Mouse (Mus musculus): ENCODE data around the gene Cabin1. TPM values are rescaled to one million over a fixed set of nuclear protein-coding genes. Genes with fewer than 3 reads are reported as not detected.

The Cabin1 gene
- polyA plus RNA-seq, 1 experiment from 2014 or later: 34.0 TPM

DNA sequence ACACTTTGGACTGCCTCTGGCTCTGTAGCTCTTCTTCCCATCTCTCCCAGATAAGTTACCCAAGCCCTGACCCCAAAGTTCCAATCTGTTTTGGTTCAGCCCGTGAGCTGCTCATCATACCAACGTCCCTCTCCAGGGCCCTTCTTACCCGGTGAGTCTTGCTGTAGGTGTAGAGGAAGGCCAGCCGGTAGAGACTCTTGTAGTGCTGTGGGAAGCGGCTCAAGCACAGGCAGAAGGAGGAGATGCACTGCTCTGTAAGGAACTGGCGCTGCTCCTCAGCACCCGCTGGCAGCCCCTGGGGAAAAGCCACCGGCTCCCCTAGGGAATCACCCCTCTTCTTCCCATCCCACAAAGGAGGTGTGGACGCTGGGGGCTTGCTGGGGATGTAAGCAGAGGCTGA lies 69.6 kb downstream of the Cabin1 start:
- Histone ChIP-seq H3K4me2 (replicated peaks; ENCODE audit: low read depth, low read length) (no peak overlapping the region), H3K4me1 (ENCODE audit: insufficient read depth, low read length) (peaks cover 13% of the 10 kb centered on the region), H3K27me3 (ENCODE audit: insufficient read depth, low read length) (no peaks in the 10 kb centered on the region), H3K36me3 (ENCODE audit: insufficient read depth, low read length) (peaks cover 46% of the 10 kb centered on the region), H3K27ac (ENCODE audit: low read length) (no peak overlapping the region), H3K9ac (replicated peaks; ENCODE audit: low read length) (no peak overlapping the region), H3K4me3 (ENCODE audit: low read length) (no peak overlapping the region), H3K9me3 (ENCODE audit: low read length) (no peaks in the 10 kb centered on the region)
- ATAC-seq (ENCODE audit: low FRiP score, low TSS enrichment): no peak
- WGBS: 83% methylated on average over 9 of the region's 9 CpGs

DNA sequence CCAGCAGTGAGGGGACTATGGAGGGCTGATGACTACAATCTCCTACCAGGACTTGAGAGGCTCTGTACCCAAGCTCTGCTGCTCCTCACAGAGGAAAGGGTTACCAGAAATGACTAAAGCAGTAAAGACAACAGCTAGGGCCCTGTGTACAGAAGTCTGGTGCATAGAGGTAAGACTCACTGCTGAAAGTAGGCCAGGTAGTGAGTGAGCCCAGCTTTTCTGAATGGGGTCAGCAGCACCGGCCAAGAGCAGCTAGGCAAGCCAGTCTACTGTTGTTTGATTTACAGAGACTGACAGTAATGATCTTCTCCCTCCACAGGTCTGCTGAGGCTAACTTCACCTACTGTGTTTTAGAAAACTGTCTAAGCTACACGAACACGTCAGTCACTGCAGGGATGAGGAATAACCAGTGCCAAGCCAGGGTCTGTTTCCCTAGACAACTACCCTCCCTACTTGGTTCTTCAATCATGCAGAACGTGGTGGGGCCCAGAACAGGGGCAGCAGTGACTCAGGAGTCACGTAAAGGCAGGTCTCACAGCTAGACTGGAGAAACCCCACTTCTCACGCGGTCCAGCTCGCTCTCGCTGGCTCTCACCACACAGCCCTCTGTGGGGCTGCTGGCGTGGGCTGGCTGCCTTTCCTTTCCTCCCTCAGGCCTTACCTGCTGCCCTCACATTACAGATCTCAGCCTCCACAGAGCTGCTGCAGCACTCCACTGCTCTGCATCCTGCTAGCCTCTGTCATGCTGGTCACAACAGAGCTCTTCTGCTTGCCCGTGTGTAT lies 70.5 kb downstream of the Cabin1 start:
- Histone ChIP-seq H3K27ac (ENCODE audit: low read length) (peak overlapping the region; percentile 37; the same call in 1 of the 2 replicates), H3K9ac (replicated peaks; ENCODE audit: low read length) (no peak overlapping the region), H3K4me3 (ENCODE audit: low read length) (no peak overlapping the region), H3K36me3 (ENCODE audit: insufficient read depth, low read length) (peaks cover 42% of the 10 kb centered on the region), H3K4me1 (ENCODE audit: insufficient read depth, low read length) (peaks cover 13% of the 10 kb centered on the region), H3K27me3 (ENCODE audit: insufficient read depth, low read length) (no peaks in the 10 kb centered on the region), H3K9me3 (ENCODE audit: low read length) (no peaks in the 10 kb centered on the region), H3K4me2 (replicated peaks; ENCODE audit: low read depth, low read length) (no peak overlapping the region)
- peak; percentile 62 for ATAC-seq (ENCODE audit: low FRiP score, low TSS enrichment)
- 43% methylated on average over 11 of the region's 11 CpGs for WGBS

DNA sequence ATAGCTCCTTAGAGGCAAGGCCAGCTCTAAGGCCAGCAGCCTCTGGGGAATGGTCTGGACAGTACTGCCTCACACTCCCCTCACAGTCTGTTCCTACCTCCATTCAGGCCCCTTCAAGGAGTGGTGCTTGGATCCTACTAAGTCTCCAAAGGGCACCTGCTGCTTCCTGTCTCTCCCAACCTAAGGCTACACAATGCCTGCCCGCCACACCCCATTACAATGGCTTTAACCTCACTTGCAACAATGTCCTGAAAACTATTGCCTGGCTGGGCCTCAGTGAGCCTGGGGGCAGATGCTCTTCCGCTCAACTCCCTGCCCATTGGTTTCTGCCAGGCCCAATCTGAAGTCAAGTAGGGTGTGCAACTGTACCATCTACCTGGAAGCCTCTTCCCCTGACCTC lies 75.5 kb downstream of the Cabin1 start:
- no peak for ATAC-seq (ENCODE audit: low FRiP score, low TSS enrichment)
- Histone ChIP-seq H3K9ac (replicated peaks; ENCODE audit: low read length) (no peak overlapping the region), H3K4me2 (replicated peaks; ENCODE audit: low read depth, low read length) (no peak overlapping the region), H3K4me3 (ENCODE audit: low read length) (no peak overlapping the region), H3K36me3 (ENCODE audit: insufficient read depth, low read length) (peaks cover 25% of the 10 kb centered on the region), H3K27ac (ENCODE audit: low read length) (no peak overlapping the region), H3K4me1 (ENCODE audit: insufficient read depth, low read length) (peaks cover 4% of the 10 kb centered on the region; the same call in 1 of the 2 replicates), H3K9me3 (ENCODE audit: low read length) (no peaks in the 10 kb centered on the region), H3K27me3 (ENCODE audit: insufficient read depth, low read length) (no peaks in the 10 kb centered on the region)
- whole genome bisulfite sequencing: 93% methylated on average over 2 of the region's 2 CpGs

DNA sequence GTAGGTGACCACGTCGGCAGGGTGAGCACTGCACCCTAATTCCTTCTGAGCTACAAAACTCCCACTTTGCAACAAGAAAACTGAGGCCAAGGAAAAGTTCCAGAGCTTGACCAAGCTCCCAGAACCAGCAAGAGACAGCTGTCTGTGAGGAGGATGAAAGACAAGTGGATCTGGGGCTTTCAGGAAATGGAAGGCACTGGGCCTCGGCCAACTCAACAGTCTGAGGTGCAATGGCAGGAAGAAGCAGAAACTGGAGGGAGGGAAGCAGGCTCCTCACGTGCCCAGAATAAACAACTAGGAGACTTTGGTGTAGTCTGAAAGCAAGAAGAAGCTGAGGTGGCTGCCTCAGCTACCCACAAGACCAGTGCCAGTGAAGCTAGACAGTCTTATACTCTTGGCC lies 77.4 kb downstream of the Cabin1 start:
- H3K27ac ChIP-seq (ENCODE audit: low read length): no peak overlapping the region
- H3K36me3 ChIP-seq (ENCODE audit: insufficient read depth, low read length): peaks cover 34% of the 10 kb centered on the region
- no peak overlapping the region for H3K9ac ChIP-seq (replicated peaks; ENCODE audit: low read length)
- no peaks in the 10 kb centered on the region for H3K9me3 ChIP-seq (ENCODE audit: low read length)
- no peaks in the 10 kb centered on the region for H3K4me1 ChIP-seq (ENCODE audit: insufficient read depth, low read length)
- H3K27me3 ChIP-seq (ENCODE audit: insufficient read depth, low read length): no peaks in the 10 kb centered on the region
- no peak overlapping the region for H3K4me2 ChIP-seq (replicated peaks; ENCODE audit: low read depth, low read length)
- 70% methylated on average over 4 of the region's 4 CpGs for WGBS
- no peak for ATAC-seq (ENCODE audit: low FRiP score, low TSS enrichment)
- H3K4me3 ChIP-seq (ENCODE audit: low read length): no peak overlapping the region

DNA sequence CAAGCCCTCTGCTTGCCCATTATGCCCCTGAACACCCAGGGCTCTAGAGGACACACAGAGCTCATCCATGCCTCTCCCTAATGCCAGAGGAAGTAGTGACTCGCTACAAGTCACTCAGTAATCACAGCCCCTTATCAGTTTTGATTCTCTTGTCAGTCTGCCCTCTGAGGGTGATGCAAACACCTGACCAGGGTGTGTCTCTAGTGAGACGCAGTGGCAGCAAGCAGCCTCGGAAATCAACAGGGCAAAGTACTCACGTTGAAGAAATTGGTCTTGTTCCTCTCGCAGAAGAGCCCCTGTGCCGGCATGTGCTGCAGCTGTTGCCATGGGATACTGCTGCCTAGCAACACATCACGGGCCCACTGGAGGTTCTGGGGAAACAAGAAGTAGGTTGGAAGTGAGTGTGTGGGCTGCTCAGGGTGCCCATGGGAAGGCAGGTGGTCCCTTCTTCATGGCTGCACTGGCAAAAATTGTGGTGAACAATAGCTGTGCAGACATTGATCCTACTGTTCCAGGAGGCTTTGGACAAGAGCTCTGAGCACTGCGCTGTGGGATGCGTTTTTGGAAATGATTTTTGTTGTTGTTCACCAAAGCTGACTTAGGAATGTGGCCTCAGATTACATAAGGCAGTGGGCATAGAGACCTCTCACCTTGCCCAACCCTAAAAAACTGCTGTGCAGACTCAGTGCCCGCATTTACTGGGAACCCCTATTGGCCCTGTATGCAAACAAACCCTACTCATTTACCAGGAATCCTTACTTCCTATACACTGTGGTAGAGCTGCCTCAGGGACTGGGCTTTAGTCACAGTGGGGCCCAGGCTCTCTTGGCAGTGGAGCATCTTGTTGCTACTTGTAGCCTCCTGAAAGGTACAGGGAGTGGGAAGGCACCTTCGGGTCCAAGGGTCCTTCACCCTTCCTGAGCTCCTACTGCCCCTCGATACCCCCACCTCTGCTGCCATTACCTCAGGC lies 79.8 kb downstream of the Cabin1 start:
- ATAC-seq (ENCODE audit: low FRiP score, low TSS enrichment): no peak
- H3K4me1 ChIP-seq (ENCODE audit: insufficient read depth, low read length): no peaks in the 10 kb centered on the region
- WGBS: 68% methylated on average over 12 of the region's 12 CpGs
- H3K27me3 ChIP-seq (ENCODE audit: insufficient read depth, low read length): no peaks in the 10 kb centered on the region
- H3K9me3 ChIP-seq (ENCODE audit: low read length): no peaks in the 10 kb centered on the region
- no peak overlapping the region for H3K27ac ChIP-seq (ENCODE audit: low read length)
- H3K4me2 ChIP-seq (replicated peaks; ENCODE audit: low read depth, low read length): no peak overlapping the region
- no peak overlapping the region for H3K4me3 ChIP-seq (ENCODE audit: low read length)
- H3K9ac ChIP-seq (replicated peaks; ENCODE audit: low read length): no peak overlapping the region
- H3K36me3 ChIP-seq (ENCODE audit: insufficient read depth, low read length): peaks cover 29% of the 10 kb centered on the region

DNA sequence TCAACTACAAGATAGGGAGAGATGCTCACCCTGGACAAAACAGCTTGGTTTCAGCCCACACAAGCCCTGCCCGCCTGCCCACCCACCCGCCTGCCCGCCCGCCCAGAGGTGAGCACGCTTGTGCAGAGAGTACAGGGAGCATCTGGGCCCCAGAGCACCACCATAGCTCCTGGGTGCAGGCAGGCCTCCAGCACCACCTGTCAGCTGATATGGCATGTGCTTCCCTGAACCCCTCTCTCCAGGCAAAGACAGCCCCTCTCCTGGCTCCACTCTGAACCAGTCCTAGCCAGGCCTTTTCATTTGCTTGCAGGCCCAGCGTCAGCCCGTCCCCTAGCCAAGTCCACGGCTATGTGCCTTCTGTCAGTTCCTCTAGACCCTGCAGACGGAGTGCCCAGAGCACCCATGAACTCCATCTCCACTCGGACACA lies 83.6 kb downstream of the Cabin1 start:
- WGBS: 93% methylated on average over 10 of the region's 10 CpGs
- no peak overlapping the region for H3K9ac ChIP-seq (replicated peaks; ENCODE audit: low read length)
- no peaks in the 10 kb centered on the region for H3K9me3 ChIP-seq (ENCODE audit: low read length)
- H3K4me3 ChIP-seq (ENCODE audit: low read length): no peak overlapping the region
- H3K27ac ChIP-seq (ENCODE audit: low read length): no peak overlapping the region
- H3K4me1 ChIP-seq (ENCODE audit: insufficient read depth, low read length): 0 out of 2 replicates have a peak, but pooled peaks cover 4% of the 10 kb centered on the region
- no peaks in the 10 kb centered on the region for H3K27me3 ChIP-seq (ENCODE audit: insufficient read depth, low read length)
- H3K36me3 ChIP-seq (ENCODE audit: insufficient read depth, low read length): peaks cover 18% of the 10 kb centered on the region
- ATAC-seq (ENCODE audit: low FRiP score, low TSS enrichment): no peak
- no peak overlapping the region for H3K4me2 ChIP-seq (replicated peaks; ENCODE audit: low read depth, low read length)

DNA sequence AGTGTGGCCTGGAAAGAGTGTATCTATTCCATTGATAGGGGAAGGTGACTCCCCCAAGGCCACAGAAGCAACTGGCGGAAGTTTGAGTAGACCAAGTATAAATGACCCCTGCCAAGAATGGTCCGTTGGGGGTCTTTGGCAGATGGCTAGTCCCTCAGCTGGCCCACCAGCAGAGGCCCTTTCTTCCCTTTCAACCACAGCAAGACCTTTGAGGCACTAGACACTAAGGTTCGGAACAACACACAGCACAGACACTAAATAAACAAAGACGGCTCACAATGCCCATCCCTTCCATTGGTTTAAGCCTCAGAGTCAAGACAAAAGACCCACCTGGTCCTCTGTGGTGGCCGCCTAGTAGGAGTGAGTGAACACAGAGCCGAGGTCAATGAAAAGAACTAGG lies 84.9 kb downstream of the Cabin1 start:
- 87% methylated on average over 6 of the region's 6 CpGs for WGBS
- Histone ChIP-seq H3K4me1 (ENCODE audit: insufficient read depth, low read length) (0 out of 2 replicates have a peak, but pooled peaks cover 4% of the 10 kb centered on the region), H3K27ac (ENCODE audit: low read length) (no peak overlapping the region), H3K4me2 (replicated peaks; ENCODE audit: low read depth, low read length) (no peak overlapping the region), H3K9me3 (ENCODE audit: low read length) (no peaks in the 10 kb centered on the region), H3K9ac (replicated peaks; ENCODE audit: low read length) (no peak overlapping the region), H3K36me3 (ENCODE audit: insufficient read depth, low read length) (peaks cover 16% of the 10 kb centered on the region), H3K4me3 (ENCODE audit: low read length) (no peak overlapping the region), H3K27me3 (ENCODE audit: insufficient read depth, low read length) (no peaks in the 10 kb centered on the region)
- no peak for ATAC-seq (ENCODE audit: low FRiP score, low TSS enrichment)

DNA sequence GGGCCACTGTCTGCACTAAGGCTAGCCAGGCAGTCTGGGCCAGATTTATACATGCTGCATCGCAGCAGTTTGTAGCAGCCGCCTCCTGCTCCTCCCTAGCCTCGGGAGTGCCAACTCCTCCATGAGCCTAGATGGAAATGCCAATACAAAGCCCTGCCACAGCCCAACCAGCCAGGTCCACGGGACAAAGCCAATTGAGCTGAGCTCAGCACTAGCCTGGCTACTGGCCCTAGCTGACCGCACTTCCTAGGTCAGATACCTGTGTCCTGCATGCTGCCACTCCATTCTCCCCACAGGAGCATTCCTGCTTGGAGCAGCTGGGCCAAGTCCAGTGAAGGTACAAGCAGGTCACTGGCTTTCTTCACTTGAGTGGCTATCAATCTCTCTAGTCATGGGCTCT lies 86.2 kb downstream of the Cabin1 start:
- no peak overlapping the region for H3K4me3 ChIP-seq (ENCODE audit: low read length)
- H3K27me3 ChIP-seq (ENCODE audit: insufficient read depth, low read length): no peaks in the 10 kb centered on the region
- H3K36me3 ChIP-seq (ENCODE audit: insufficient read depth, low read length): peaks cover 5% of the 10 kb centered on the region; the same call in 1 of the 2 replicates
- H3K9ac ChIP-seq (replicated peaks; ENCODE audit: low read length): no peak overlapping the region
- peak; percentile 43; the same call in 1 of the 2 replicates for ATAC-seq (ENCODE audit: low FRiP score, low TSS enrichment)
- 0 out of 2 replicates have a peak, but pooled peaks cover 4% of the 10 kb centered on the region for H3K4me1 ChIP-seq (ENCODE audit: insufficient read depth, low read length)
- no peaks in the 10 kb centered on the region for H3K9me3 ChIP-seq (ENCODE audit: low read length)
- H3K27ac ChIP-seq (ENCODE audit: low read length): no peak overlapping the region
- H3K4me2 ChIP-seq (replicated peaks; ENCODE audit: low read depth, low read length): no peak overlapping the region
- WGBS: 85% methylated on average over 5 of the region's 5 CpGs

DNA sequence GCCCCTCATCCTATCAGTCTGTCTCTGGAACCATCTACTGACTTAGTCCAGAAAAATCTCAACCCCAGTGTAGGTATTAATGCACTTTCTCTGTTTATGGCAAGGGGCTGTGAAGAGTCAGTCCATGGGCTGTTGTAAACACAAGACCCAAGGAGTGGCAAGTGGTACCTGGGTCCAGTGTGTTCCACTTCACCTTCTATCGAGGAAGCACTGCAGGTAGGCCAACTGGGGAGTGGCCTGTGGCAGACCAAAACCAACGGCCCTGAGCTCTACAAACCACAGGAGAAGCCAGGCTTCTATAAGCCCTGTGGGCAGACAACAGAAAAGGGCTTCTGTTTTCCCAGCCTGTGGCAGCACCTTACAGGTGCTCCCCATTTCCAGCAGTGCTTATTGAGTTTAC lies 86.6 kb downstream of the Cabin1 start:
- Histone ChIP-seq H3K4me1 (ENCODE audit: insufficient read depth, low read length) (0 out of 2 replicates have a peak, but pooled peaks cover 4% of the 10 kb centered on the region), H3K27me3 (ENCODE audit: insufficient read depth, low read length) (no peaks in the 10 kb centered on the region), H3K27ac (ENCODE audit: low read length) (0 out of 2 replicates have a peak overlapping the region, but pooled peaks have one; percentile 5), H3K4me2 (replicated peaks; ENCODE audit: low read depth, low read length) (no peak overlapping the region), H3K4me3 (ENCODE audit: low read length) (no peak overlapping the region), H3K9me3 (ENCODE audit: low read length) (no peaks in the 10 kb centered on the region), H3K9ac (replicated peaks; ENCODE audit: low read length) (no peak overlapping the region), H3K36me3 (ENCODE audit: insufficient read depth, low read length) (peaks cover under 1% of the 10 kb centered on the region; the same call in 1 of the 2 replicates)
- 82% methylated on average over 2 of the region's 2 CpGs for WGBS
- ATAC-seq (ENCODE audit: low FRiP score, low TSS enrichment): no peak
